Mouse (Mus musculus) liver, postnatal 0 days (tissue): ENCODE measurements around the gene Gm3327.
"Not testable (repeated sequence)": the region's sequence is repeated elsewhere in the genome, so short reads cannot be mapped to it uniquely, and the experiment has no call there.

ENCODE experiments used
- CTCF ChIP-seq: sonication (generic); IDR thresholded peaks from 2 replicates; pipeline ENCODE4 v1.5.1; 2016; ENCODE audit warnings: antibody characterized with exemption, low read depth
- EP300 ChIP-seq: IDR thresholded peaks from 2 replicates; pipeline ENCODE4 v1.6.1; 2016; ENCODE audit warnings: antibody characterized with exemption, low read depth, mild to moderate bottlenecking

DNA sequence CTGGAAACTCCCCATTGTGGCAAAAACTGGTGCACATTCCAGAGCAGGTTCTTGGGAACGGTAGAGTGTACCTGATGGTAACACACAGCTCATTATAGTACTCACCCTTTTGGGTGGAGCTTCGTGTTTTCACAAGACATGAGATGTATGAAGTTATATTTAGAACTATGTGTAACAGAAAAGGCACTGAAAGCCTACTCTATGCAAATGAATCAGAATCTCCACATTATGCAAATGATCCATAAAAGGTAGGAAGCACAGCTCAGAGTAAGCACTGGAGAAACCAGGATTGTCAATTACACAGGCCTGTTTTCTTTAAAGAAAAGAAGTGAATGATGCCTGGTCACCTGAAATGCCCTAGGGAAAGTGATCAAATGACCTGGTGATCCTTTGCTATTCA lies 36.1 kb upstream of the Gm3327 start:
- TF ChIP-seq CTCF, EP300: not testable (repeated sequence)
